Comparison of ENCODE assay signal across 11 mouse cellular contexts in genomic region chr14:21592152-21592551, GRCm38 (mm10).
A peak's percentile ranks its signal among the peaks of the same experiment; 100 is the strongest.
DNase-seq lines count a peak whose midpoint lies in the region; ATAC-seq and TF ChIP-seq lines count a peak whose summit lies in the region.
"Had no signal": no experiment of that assay in that cellular context is flagged by ENCODE, and none has a peak within 500 bp of the region (broad histone marks: within the 10 kb centered on the region; RNA-seq: fewer than 3 reads in every experiment).

No protein-coding gene starts in this region.

- no peaks in the 10 kb centered on the region for H3K9me3 ChIP-seq in liver, postnatal 0 days (ENCODE audit: low read length)
- H3K9me3 ChIP-seq in liver, embryonic 12.5 days (replicated peaks) = no peaks in the 10 kb centered on the region; the same call in 1 of the 2 replicates
- H3K9me3 ChIP-seq in E14TG2a.4 (ENCODE audit: low read length) = no peaks in the 10 kb centered on the region

- peak; percentile 72 for DNase-seq in heart, adult 11 months
- DNase-seq in heart, postnatal 25 days (ENCODE audit: low spot score) = no peak
- no peak for DNase-seq in liver, postnatal 0 days
- no peak for DNase-seq in adrenal gland, adult 2 months
- no peak for DNase-seq in right cerebral cortex, postnatal 25 days

- H3K36me3 ChIP-seq in liver, postnatal 0 days (replicated peaks; ENCODE audit: insufficient read depth, low read length) = no peaks in the 10 kb centered on the region
- peaks cover 6% of the 10 kb centered on the region; the same call in 1 of the 2 replicates for H3K36me3 ChIP-seq in liver, embryonic 12.5 days
- peaks cover 61% of the 10 kb centered on the region for H3K36me3 ChIP-seq in E14TG2a.4 (ENCODE audit: insufficient read depth, low read length)

- intact Hi-C loops in heart, postnatal 25 days (cut with DNase I) = no loop called here

- no peaks in the 10 kb centered on the region for H3K4me1 ChIP-seq in liver, postnatal 0 days (ENCODE audit: insufficient read depth)
- H3K4me1 ChIP-seq in liver, embryonic 12.5 days = peaks cover 17% of the 10 kb centered on the region
- H3K4me1 ChIP-seq in E14TG2a.4 (replicated peaks; ENCODE audit: low read depth, low read length) = peaks cover 59% of the 10 kb centered on the region
- H3K4me1 ChIP-seq in bone marrow, adult 2 months (ENCODE audit: control insufficient read depth, insufficient read depth, low read length) = no peaks in the 10 kb centered on the region

- ATAC-seq in liver, postnatal 0 days = no peak
- no peak for ATAC-seq in liver, embryonic 12.5 days

- H3K9ac ChIP-seq in liver, postnatal 0 days (replicated peaks) = no peak overlapping the region
- no peak overlapping the region for H3K9ac ChIP-seq in liver, embryonic 12.5 days

- no peak overlapping the region for H3K4me2 ChIP-seq in liver, postnatal 0 days (ENCODE audit: low read depth, low read length)
- H3K4me2 ChIP-seq in liver, embryonic 12.5 days = no peak overlapping the region

- peak; percentile 38 for TF ChIP-seq CTCF in liver, postnatal 0 days (IDR thresholded peaks at IDR 0.05; ENCODE audit: low read depth)
- TF ChIP-seq CTCF in E14TG2a.4 (conservative IDR thresholded peaks at IDR 0.05; ENCODE audit: low read length) = peak; percentile 95
- peak; percentile 35; the same call in 1 of the 2 replicates for TF ChIP-seq CTCF in bone marrow, adult 2 months (IDR thresholded peaks at IDR 0.05; ENCODE audit: control insufficient read depth, insufficient read depth, low read length)

- no peak overlapping the region for H3K27ac ChIP-seq in liver, postnatal 0 days (ENCODE audit: low read depth)
- H3K27ac ChIP-seq in liver, embryonic 12.5 days = no peak overlapping the region
- H3K27ac ChIP-seq in bone marrow, adult 2 months (ENCODE audit: control insufficient read depth, insufficient read depth, low read depth, low read length, poor library complexity) = no peak overlapping the region
- H3K27ac ChIP-seq: hindbrain, embryonic 10.5 days; macrophage had no signal

- no peak for TF ChIP-seq POLR2A in bone marrow, adult 2 months (IDR thresholded peaks at IDR 0.05; ENCODE audit: borderline replicate concordance, control insufficient read depth, low read depth, low read length)

- no peaks in the 10 kb centered on the region for H3K27me3 ChIP-seq in liver, postnatal 0 days (ENCODE audit: insufficient read depth, low read length)
- H3K27me3 ChIP-seq in liver, embryonic 12.5 days (replicated peaks) = no peaks in the 10 kb centered on the region
- no peaks in the 10 kb centered on the region for H3K27me3 ChIP-seq in E14TG2a.4 (ENCODE audit: insufficient read depth, low read length)

- TF ChIP-seq EP300 in liver, postnatal 0 days (IDR thresholded peaks at IDR 0.05; ENCODE audit: low read depth) = no peak

- H3K4me3 ChIP-seq in liver, postnatal 0 days (ENCODE audit: low read depth, low read length) = no peak overlapping the region
- no peak overlapping the region for H3K4me3 ChIP-seq in liver, embryonic 12.5 days
- no peak overlapping the region for H3K4me3 ChIP-seq in E14TG2a.4 (replicated peaks; ENCODE audit: low read length)
- H3K4me3 ChIP-seq in bone marrow, adult 2 months (replicated peaks; ENCODE audit: control insufficient read depth, low read depth, low read length) = no peak overlapping the region
- H3K4me3 ChIP-seq: erythroblast, embryonic 14.5 days; hindbrain, embryonic 10.5 days had no signal

- 95% methylated on average over 1 of the region's 1 CpGs for WGBS in liver, postnatal 0 days (ENCODE audit: insufficient replicate concordance)
- 92% methylated on average over 1 of the region's 1 CpGs for WGBS in liver, embryonic 12.5 days (ENCODE audit: insufficient replicate concordance)
- 100% methylated on average over 1 of the region's 1 CpGs for WGBS in bone marrow, adult 2 months

Comparison
In these comparisons a context has a peak if more than half of its experiments do, and no peak if none do; other contexts are left out.
1. CTCF ChIP-seq: peak in every context shown above with its lines; median percentile 95 in E14TG2a.4; 38 in liver, postnatal 0 days; 35 in bone marrow, adult 2 months.